Mouse (Mus musculus): ENCODE results near the gene Ino80. TPM values are rescaled to one million over a fixed set of nuclear protein-coding genes. Genes with fewer than 3 reads are reported as not detected.

Gene Ino80
- polyA plus RNA-seq, 1 experiment from 2014 or later: 4.0 TPM

- 94% methylated on average over 4 of the region's 4 CpGs for WGBS
- H3K4me3 ChIP-seq (replicated peaks): no peak overlapping the region
- no peaks in the 10 kb centered on the region for H3K27me3 ChIP-seq (replicated peaks)
- no peak overlapping the region for H3K27ac ChIP-seq
- H3K4me2 ChIP-seq (replicated peaks): no peak overlapping the region
- H3K36me3 ChIP-seq: peaks cover 6% of the 10 kb centered on the region; the same call in 1 of the 2 replicates
- H3K9me3 ChIP-seq: no peaks in the 10 kb centered on the region
- H3K9ac ChIP-seq: no peak overlapping the region
- no peaks in the 10 kb centered on the region for H3K4me1 ChIP-seq (replicated peaks)
- ATAC-seq: no peak
These were observed 41.0 kb downstream of the Ino80 start for GRCm38 (mm10) chr2:119436467-119436866.

- H3K36me3 ChIP-seq: peaks cover 12% of the 10 kb centered on the region
- no peak for ATAC-seq
- 50% methylated on average over 1 of the region's 1 CpGs for WGBS
These were observed 63.7 kb downstream of the Ino80 start for GRCm38 (mm10) chr2:119413819-119414218.

GRCm38 (mm10) chr2:119411674-119412073, 65.8 kb downstream of the Ino80 start:
- Histone ChIP-seq H3K9ac (no peak overlapping the region), H3K9me3 (no peaks in the 10 kb centered on the region), H3K4me2 (replicated peaks) (no peak overlapping the region), H3K27me3 (replicated peaks) (no peaks in the 10 kb centered on the region), H3K36me3 (peaks cover 12% of the 10 kb centered on the region), H3K4me3 (replicated peaks) (no peak overlapping the region), H3K4me1 (replicated peaks) (no peaks in the 10 kb centered on the region), H3K27ac (no peak overlapping the region)
- 72% methylated on average over 2 of the region's 2 CpGs for WGBS
- no peak for ATAC-seq

More at GRCm38 (mm10) chr2:119413819-119414218, 63.7 kb downstream of the Ino80 start:
- H3K9me3 ChIP-seq: no peaks in the 10 kb centered on the region
- no peaks in the 10 kb centered on the region for H3K27me3 ChIP-seq (replicated peaks)
- no peak overlapping the region for H3K9ac ChIP-seq
- no peak overlapping the region for H3K27ac ChIP-seq
- no peak overlapping the region for H3K4me3 ChIP-seq (replicated peaks)
- H3K4me1 ChIP-seq (replicated peaks): no peaks in the 10 kb centered on the region
- no peak overlapping the region for H3K4me2 ChIP-seq (replicated peaks)

GRCm38 (mm10) chr2:119411016-119411415, 66.5 kb downstream of the Ino80 start:
- Histone ChIP-seq H3K9me3 (no peaks in the 10 kb centered on the region), H3K4me3 (replicated peaks) (no peak overlapping the region), H3K27ac (no peak overlapping the region), H3K27me3 (replicated peaks) (no peaks in the 10 kb centered on the region), H3K36me3 (peaks cover 12% of the 10 kb centered on the region), H3K4me1 (replicated peaks) (no peaks in the 10 kb centered on the region), H3K9ac (no peak overlapping the region), H3K4me2 (replicated peaks) (no peak overlapping the region)
- WGBS: 74% methylated on average over 5 of the region's 5 CpGs
- ATAC-seq: no peak

- ATAC-seq: no peak
- no peak overlapping the region for H3K4me2 ChIP-seq (replicated peaks)
- H3K4me3 ChIP-seq (replicated peaks): no peak overlapping the region
- no peaks in the 10 kb centered on the region for H3K9me3 ChIP-seq
- H3K4me1 ChIP-seq (replicated peaks): no peaks in the 10 kb centered on the region
- no peak overlapping the region for H3K27ac ChIP-seq
- H3K27me3 ChIP-seq (replicated peaks): no peaks in the 10 kb centered on the region
- peaks cover 10% of the 10 kb centered on the region; the same call in 1 of the 2 replicates for H3K36me3 ChIP-seq
- no peak overlapping the region for H3K9ac ChIP-seq
These were observed 68.8 kb downstream of the Ino80 start for GRCm38 (mm10) chr2:119408733-119409132.

GRCm38 (mm10) chr2:119408278-119408677, 69.2 kb downstream of the Ino80 start:
- WGBS: 45% methylated on average over 8 of the region's 8 CpGs
- Histone ChIP-seq H3K9ac (no peak overlapping the region), H3K4me3 (replicated peaks) (no peak overlapping the region), H3K36me3 (peaks cover 10% of the 10 kb centered on the region; the same call in 1 of the 2 replicates), H3K4me2 (replicated peaks) (no peak overlapping the region), H3K4me1 (replicated peaks) (no peaks in the 10 kb centered on the region), H3K27ac (no peak overlapping the region), H3K9me3 (no peaks in the 10 kb centered on the region), H3K27me3 (replicated peaks) (no peaks in the 10 kb centered on the region)
- ATAC-seq: no peak

- H3K27ac ChIP-seq: no peak overlapping the region
- H3K9me3 ChIP-seq: no peaks in the 10 kb centered on the region
- no peaks in the 10 kb centered on the region for H3K27me3 ChIP-seq (replicated peaks)
- H3K4me3 ChIP-seq (replicated peaks): no peak overlapping the region
- no peaks in the 10 kb centered on the region for H3K4me1 ChIP-seq (replicated peaks)
- no peak overlapping the region for H3K9ac ChIP-seq
- H3K36me3 ChIP-seq: peaks cover 12% of the 10 kb centered on the region
- peak; percentile 87 for ATAC-seq
- no peak overlapping the region for H3K4me2 ChIP-seq (replicated peaks)
These were observed 78.2 kb downstream of the Ino80 start for GRCm38 (mm10) chr2:119399313-119399712.

GRCm38 (mm10) chr2:119398665-119399064, 78.8 kb downstream of the Ino80 start:
- peaks cover 12% of the 10 kb centered on the region for H3K36me3 ChIP-seq
- 71% methylated on average over 1 of the region's 1 CpGs for WGBS
- ATAC-seq: peak; percentile 93
- H3K4me3 ChIP-seq (replicated peaks): no peak overlapping the region
- H3K9ac ChIP-seq: no peak overlapping the region
- H3K27ac ChIP-seq: peak overlapping the region; percentile 42; the same call in 1 of the 2 replicates
- H3K27me3 ChIP-seq (replicated peaks): no peaks in the 10 kb centered on the region
- no peaks in the 10 kb centered on the region for H3K9me3 ChIP-seq
- no peak overlapping the region for H3K4me2 ChIP-seq (replicated peaks)
- H3K4me1 ChIP-seq (replicated peaks): no peaks in the 10 kb centered on the region

- Histone ChIP-seq H3K9me3 (no peaks in the 10 kb centered on the region), H3K4me3 (replicated peaks) (no peak overlapping the region), H3K36me3 (peaks cover 12% of the 10 kb centered on the region), H3K27me3 (replicated peaks) (no peaks in the 10 kb centered on the region), H3K27ac (peak overlapping the region; percentile 42; the same call in 1 of the 2 replicates), H3K4me1 (replicated peaks) (no peaks in the 10 kb centered on the region), H3K9ac (no peak overlapping the region), H3K4me2 (replicated peaks) (no peak overlapping the region)
- peak; percentile 48; the same call in 1 of the 2 replicates for ATAC-seq
- WGBS: 85% methylated on average over 5 of the region's 5 CpGs
These were observed 79.2 kb downstream of the Ino80 start for GRCm38 (mm10) chr2:119398252-119398651.

GRCm38 (mm10) chr2:119389992-119390391, 87.5 kb downstream of the Ino80 start:
- Histone ChIP-seq H3K4me2 (replicated peaks) (no peak overlapping the region), H3K36me3 (peaks cover 11% of the 10 kb centered on the region; the same call in 1 of the 2 replicates), H3K9me3 (no peaks in the 10 kb centered on the region), H3K27me3 (replicated peaks) (no peaks in the 10 kb centered on the region), H3K9ac (no peak overlapping the region), H3K4me3 (replicated peaks) (no peak overlapping the region), H3K4me1 (replicated peaks) (no peaks in the 10 kb centered on the region), H3K27ac (no peak overlapping the region)
- no peak for ATAC-seq
- WGBS: 94% methylated on average over 4 of the region's 4 CpGs

- Histone ChIP-seq H3K27me3 (replicated peaks) (no peaks in the 10 kb centered on the region), H3K27ac (no peak overlapping the region), H3K4me2 (replicated peaks) (no peak overlapping the region), H3K4me1 (replicated peaks) (no peaks in the 10 kb centered on the region), H3K4me3 (replicated peaks) (no peak overlapping the region), H3K9me3 (no peaks in the 10 kb centered on the region), H3K36me3 (peaks cover 11% of the 10 kb centered on the region; the same call in 1 of the 2 replicates), H3K9ac (no peak overlapping the region)
- no peak for ATAC-seq
- 91% methylated on average over 1 of the region's 1 CpGs for WGBS
These were observed 89.2 kb downstream of the Ino80 start for GRCm38 (mm10) chr2:119388266-119388665.

- H3K9ac ChIP-seq: no peak overlapping the region
- no peak for ATAC-seq
- no peak overlapping the region for H3K4me3 ChIP-seq (replicated peaks)
- H3K9me3 ChIP-seq: no peaks in the 10 kb centered on the region
- 92% methylated on average over 3 of the region's 3 CpGs for WGBS
- H3K27ac ChIP-seq: no peak overlapping the region
- H3K4me2 ChIP-seq (replicated peaks): no peak overlapping the region
- H3K27me3 ChIP-seq (replicated peaks): no peaks in the 10 kb centered on the region
- no peaks in the 10 kb centered on the region for H3K4me1 ChIP-seq (replicated peaks)
- peaks cover 30% of the 10 kb centered on the region for H3K36me3 ChIP-seq
These were observed 98.0 kb downstream of the Ino80 start for GRCm38 (mm10) chr2:119379455-119379854.

- no peaks in the 10 kb centered on the region for H3K27me3 ChIP-seq (replicated peaks)
- no peaks in the 10 kb centered on the region for H3K9me3 ChIP-seq
- ATAC-seq: no peak
- 94% methylated on average over 3 of the region's 3 CpGs for WGBS
- no peak overlapping the region for H3K4me3 ChIP-seq (replicated peaks)
- no peaks in the 10 kb centered on the region for H3K4me1 ChIP-seq (replicated peaks)
- no peak overlapping the region for H3K9ac ChIP-seq
- peaks cover 42% of the 10 kb centered on the region for H3K36me3 ChIP-seq
- no peak overlapping the region for H3K27ac ChIP-seq
- no peak overlapping the region for H3K4me2 ChIP-seq (replicated peaks)
These were observed 99.7 kb downstream of the Ino80 start for GRCm38 (mm10) chr2:119377826-119378225.

Data from intestine, embryonic 15.5 days (tissue).